Mouse (Mus musculus) testis, postnatal 14 days (tissue): Measurements from ENCODE around the gene Glt8d2.
"Not testable (repeated sequence)": the region's sequence is repeated elsewhere in the genome, so short reads cannot be mapped to it uniquely, and the experiment has no call there.

ENCODE experiments used
- DNase-seq: peaks from one replicate; pipeline ENCODE4 v3.0.0; 2021; ENCODE audit warnings: low spot score

The Glt8d2 gene

DNA sequence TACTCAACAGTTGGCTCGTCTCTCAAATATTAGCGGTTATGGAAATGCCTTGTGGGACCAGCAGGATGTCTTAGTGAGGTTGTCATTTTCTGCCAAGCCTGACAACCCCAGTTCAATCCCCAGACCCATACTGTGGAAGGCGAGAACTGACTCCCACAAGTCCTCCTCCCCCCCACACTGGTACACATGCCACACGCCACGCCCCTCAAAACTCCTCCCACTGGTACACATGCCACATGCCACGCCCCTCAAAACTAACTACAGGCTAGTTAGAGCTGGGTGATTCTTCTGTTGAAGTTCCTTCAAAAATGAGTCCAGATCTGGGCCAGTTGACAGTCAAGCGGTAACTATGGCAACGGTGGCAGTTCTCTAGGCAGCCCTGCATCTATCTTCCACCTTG, 44.4 kb downstream of the Glt8d2 start:
- no peak for DNase-seq

- DNase-seq: no peak
Measured at GRCm38 (mm10) chr10:82641481-82641880, 49.0 kb downstream of the Glt8d2 start.

DNA sequence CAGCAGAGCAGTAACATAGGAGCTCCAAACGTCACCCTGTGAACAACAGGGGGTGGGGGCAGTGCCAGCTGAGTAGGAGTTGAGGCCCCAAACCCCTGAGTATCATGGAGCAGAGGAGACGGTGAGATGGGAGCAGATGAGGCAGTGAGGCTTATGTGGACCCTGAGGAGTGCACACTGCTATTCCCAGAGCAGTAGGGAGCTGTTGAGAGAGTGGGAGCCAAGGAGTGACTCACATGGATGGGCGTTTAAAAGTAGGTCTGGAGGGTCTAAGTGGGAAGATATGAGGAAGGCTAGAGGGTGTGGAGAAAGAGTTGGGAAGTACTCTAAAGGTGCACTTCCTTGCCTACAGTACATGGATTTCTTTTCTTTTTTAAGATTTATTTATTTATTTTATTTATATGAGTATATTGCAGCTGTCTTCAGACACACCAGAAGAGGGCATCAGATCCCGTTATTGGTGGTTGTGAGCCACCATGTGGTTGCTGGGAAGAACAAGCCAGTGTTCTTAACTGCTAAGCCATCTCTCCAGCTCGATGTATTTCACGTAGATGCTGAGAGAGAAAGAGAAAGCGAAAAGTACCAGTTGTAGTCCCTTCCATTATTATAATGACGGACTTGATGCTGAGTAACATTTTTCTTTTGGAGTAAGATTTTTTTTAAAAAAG, 51.3 kb downstream of the Glt8d2 start:
- DNase-seq: no peak

DNA sequence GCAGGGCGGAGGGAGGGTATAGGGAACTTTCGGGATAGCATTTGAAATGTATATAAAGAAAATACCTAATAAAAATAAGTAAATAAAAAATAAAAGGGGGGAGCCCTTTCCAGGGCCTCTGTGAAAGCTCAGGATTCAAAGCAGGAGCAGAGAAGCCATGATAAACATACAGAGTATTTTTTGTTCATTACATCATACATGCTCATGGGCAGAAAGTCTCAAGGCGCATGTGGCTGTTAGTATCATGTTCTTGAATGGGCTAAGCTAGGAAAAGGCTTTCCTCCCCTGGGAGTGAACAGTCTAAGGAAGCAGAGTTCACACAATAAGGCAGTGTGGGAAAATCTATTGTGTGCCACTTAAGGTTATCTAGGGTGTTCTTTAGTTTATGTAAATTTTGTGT, 54.1 kb downstream of the Glt8d2 start:
- no peak for DNase-seq

DNA sequence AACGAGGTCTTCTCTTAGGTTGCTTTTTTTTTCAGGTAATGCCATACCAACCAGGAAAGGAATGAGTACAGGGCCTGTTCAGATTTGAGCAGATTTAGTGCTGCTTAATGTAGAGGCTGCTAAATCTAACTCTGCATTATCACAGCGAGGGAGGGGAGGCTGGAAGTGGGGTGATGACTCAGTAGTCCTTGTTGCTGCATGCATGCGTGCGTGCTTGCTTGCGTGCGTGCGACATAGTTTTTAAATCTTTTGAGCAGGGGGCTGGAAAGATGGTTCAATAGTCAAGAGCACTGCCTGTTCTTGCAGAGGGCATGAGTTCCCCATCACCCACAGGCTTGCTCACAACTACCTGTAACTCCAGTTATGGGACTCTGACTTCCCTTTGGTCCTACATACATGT, 56.1 kb downstream of the Glt8d2 start:
- DNase-seq: no peak

DNA sequence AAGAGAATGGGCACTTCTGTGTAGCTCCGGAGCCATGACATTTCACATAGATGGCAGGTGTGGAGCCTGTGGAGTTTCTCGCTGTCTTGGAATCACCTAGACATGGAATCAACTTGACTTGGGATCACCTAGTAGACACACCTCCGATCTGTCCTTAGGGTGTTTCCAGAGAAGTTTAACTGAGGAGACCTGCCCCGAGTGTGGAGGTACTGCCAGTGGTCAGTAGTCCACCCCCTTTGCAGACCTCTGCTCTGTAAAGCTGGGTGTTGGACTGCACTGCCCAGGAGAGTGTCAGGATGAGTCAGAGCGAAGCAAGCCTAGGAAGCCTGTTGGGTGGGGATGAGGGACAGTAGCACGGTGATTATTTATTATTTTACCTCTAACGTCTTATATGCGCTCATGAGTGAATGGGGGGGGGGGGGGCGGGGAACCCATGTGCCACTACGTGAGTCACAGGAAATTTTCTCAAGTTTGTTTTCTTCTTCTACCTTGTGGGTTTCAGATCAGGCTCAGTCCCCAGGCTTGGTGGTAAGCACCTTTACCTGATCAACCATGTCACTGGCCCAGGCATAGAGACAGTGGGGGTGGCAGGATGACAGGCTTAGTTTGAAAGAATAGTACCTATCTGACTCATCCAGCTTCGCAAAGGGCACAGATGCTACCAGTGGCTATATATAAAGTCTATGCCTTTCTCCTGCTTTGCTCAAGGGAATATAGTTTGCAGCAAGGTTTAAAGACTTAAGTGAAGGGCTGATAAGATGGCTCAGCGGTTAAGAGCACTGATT, 57.8 kb downstream of the Glt8d2 start:
- DNase-seq: no peak

DNA sequence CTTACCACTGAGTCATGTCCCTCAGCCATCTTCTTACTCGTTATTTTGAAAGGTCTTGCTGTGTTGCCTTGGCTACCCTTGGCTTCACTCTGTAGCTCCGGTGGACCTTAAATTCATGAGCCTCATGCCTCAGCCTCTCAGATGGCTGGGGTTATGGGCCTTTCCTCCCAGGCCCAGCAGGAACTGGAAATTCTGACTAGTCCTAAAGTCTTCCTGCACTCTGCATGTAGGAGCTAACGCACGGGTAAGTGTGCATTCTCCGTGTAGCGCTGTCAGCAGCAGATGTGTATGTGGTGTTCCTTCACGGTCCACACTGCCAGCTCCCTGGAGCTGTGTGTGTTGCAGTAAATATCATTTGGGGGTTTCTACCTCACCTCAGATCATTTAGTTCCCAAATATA, 59.3 kb downstream of the Glt8d2 start:
- DNase-seq: no peak

GRCm38 (mm10) chr10:82630497-82630896, 60.0 kb downstream of the Glt8d2 start:
- DNase-seq: no peak

GRCm38 (mm10) chr10:82629586-82630255, 60.7 kb downstream of the Glt8d2 start, which contains the start of gene Tdg:
Tdg (plus strand) TSS chr10:82629828.
- peak; percentile 92 for DNase-seq

- DNase-seq: peak; percentile 55
Measured at GRCm38 (mm10) chr10:82629111-82629585, 61.3 kb downstream of the Glt8d2 start.

DNA sequence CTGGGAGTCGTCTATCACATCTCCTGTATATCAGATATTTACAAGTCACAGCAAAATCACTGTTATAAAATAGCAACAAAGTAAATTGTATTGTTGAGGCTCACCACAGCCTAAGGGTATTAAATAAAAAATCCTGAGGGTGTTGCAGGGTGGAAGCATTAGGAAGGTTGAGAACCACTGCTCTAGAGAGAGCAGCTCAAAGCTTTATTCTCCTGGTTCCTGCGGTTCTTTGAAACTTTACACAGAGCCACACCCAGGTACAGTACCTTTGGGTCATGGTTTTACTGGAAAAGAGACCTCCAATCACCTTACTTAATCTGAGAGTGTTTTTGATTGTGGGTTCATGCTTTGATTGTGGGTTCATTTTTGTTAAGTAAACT, 66.9 kb downstream of the Glt8d2 start:
- not testable (repeated sequence) for DNase-seq

- peak; percentile 90 for DNase-seq
Measured at GRCm38 (mm10) chr10:82622671-82623552, 67.5 kb downstream of the Glt8d2 start, which contains the start of gene 1190007I07Rik. 1190007I07Rik (minus strand) TSS chr10:82623228.

GRCm38 (mm10) chr10:82622235-82622634, 68.2 kb downstream of the Glt8d2 start:
- no peak for DNase-seq
